ENCODE assay signal across 12 mouse cellular contexts in genomic region chr7:30393631-30394030, GRCm38 (mm10). TPM values are rescaled to one million over a fixed set of nuclear protein-coding genes. Genes with fewer than 3 reads are reported as not detected.
A peak's percentile ranks its signal among the peaks of the same experiment; 100 is the strongest.
DNase-seq lines count a peak whose midpoint lies in the region; ATAC-seq and TF ChIP-seq lines count a peak whose summit lies in the region.
"Had no signal": no experiment of that assay in that cellular context is flagged by ENCODE, and none has a peak within 500 bp of the region (broad histone marks: within the 10 kb centered on the region; RNA-seq: fewer than 3 reads in every experiment).

No protein-coding gene starts in this region.

- no peak for ATAC-seq in heart, embryonic 11.5 days (replicated peaks; ENCODE audit: insufficient number of reproducible peaks, low FRiP score, low TSS enrichment)
- no peak for ATAC-seq in lung, embryonic 15.5 days (ENCODE audit: borderline replicate concordance, extremely low read depth, low FRiP score, low TSS enrichment)
- ATAC-seq in intestine, postnatal 0 days: no peak
- ATAC-seq in erythroid progenitor cell, adult 5-6 weeks (replicated peaks; ENCODE audit: low FRiP score, poor library complexity, severe bottlenecking): no peak

- no peak overlapping the region for H3K9ac ChIP-seq in heart, embryonic 11.5 days (ENCODE audit: low read depth, low read length)
- H3K9ac ChIP-seq in lung, embryonic 15.5 days: no peak overlapping the region
- H3K9ac ChIP-seq in intestine, postnatal 0 days (ENCODE audit: low read depth, low read length): no peak overlapping the region
- H3K9ac ChIP-seq: neural tube, embryonic 15.5 days had no signal

- TF ChIP-seq CTCF in intestine, postnatal 0 days (IDR thresholded peaks at IDR 0.05; ENCODE audit: low read depth): no peak

- H3K36me3 ChIP-seq in heart, embryonic 11.5 days (ENCODE audit: control insufficient read depth, insufficient read depth, low read length): no peaks in the 10 kb centered on the region
- no peaks in the 10 kb centered on the region for H3K36me3 ChIP-seq in lung, embryonic 15.5 days
- H3K36me3 ChIP-seq in intestine, postnatal 0 days (ENCODE audit: control insufficient read depth, insufficient read depth): no peaks in the 10 kb centered on the region
- H3K36me3 ChIP-seq: neural tube, embryonic 15.5 days had no signal

- no peak overlapping the region for H3K4me2 ChIP-seq in heart, embryonic 11.5 days
- no peak overlapping the region for H3K4me2 ChIP-seq in lung, embryonic 15.5 days
- H3K4me2 ChIP-seq in intestine, postnatal 0 days (replicated peaks; ENCODE audit: low read depth): no peak overlapping the region
- H3K4me2 ChIP-seq: neural tube, embryonic 15.5 days had no signal

- H3K27ac ChIP-seq in heart, embryonic 11.5 days (ENCODE audit: low read depth, low read length): peak overlapping the region; percentile 83
- 0 out of 2 replicates have a peak overlapping the region, but pooled peaks have one; percentile 56 for H3K27ac ChIP-seq in lung, embryonic 15.5 days
- peak overlapping the region; percentile 15; the same call in 1 of the 2 replicates for H3K27ac ChIP-seq in intestine, postnatal 0 days (ENCODE audit: low read depth, low read length)
- H3K27ac ChIP-seq: neural tube, embryonic 15.5 days had no signal

- no peaks in the 10 kb centered on the region for H3K9me3 ChIP-seq in heart, embryonic 11.5 days (replicated peaks; ENCODE audit: control insufficient read depth, low read length)
- H3K9me3 ChIP-seq in lung, embryonic 15.5 days: no peaks in the 10 kb centered on the region
- H3K9me3 ChIP-seq in intestine, postnatal 0 days (ENCODE audit: control insufficient read depth): no peaks in the 10 kb centered on the region
- H3K9me3 ChIP-seq: neural tube, embryonic 15.5 days had no signal

- no peak for DNase-seq in heart, adult 11 months
- DNase-seq in lung, adult 18-20 months: no peak
- DNase-seq in thymus, postnatal 10 days (ENCODE audit: low spot score in 2 of 2): peak; percentile 19 to 45
- DNase-seq in adrenal gland, adult 2 months: no peak
- DNase-seq: cerebellum, adult 9-10 months had no signal

- H3K4me1 ChIP-seq in heart, embryonic 11.5 days (ENCODE audit: control insufficient read depth, insufficient read depth, low read length): no peaks in the 10 kb centered on the region
- H3K4me1 ChIP-seq in lung, embryonic 15.5 days: no peaks in the 10 kb centered on the region
- H3K4me1 ChIP-seq in intestine, postnatal 0 days (replicated peaks; ENCODE audit: control insufficient read depth, insufficient read depth, low read length): no peaks in the 10 kb centered on the region
- H3K4me1 ChIP-seq: neural tube, embryonic 15.5 days had no signal

- H3K27me3 ChIP-seq in heart, embryonic 11.5 days (ENCODE audit: control insufficient read depth, insufficient read depth, low read length): no peaks in the 10 kb centered on the region
- no peaks in the 10 kb centered on the region for H3K27me3 ChIP-seq in lung, embryonic 15.5 days
- H3K27me3 ChIP-seq in intestine, postnatal 0 days (replicated peaks; ENCODE audit: control insufficient read depth, insufficient read depth, low read length): no peaks in the 10 kb centered on the region
- H3K27me3 ChIP-seq: neural tube, embryonic 15.5 days had no signal

- H3K4me3 ChIP-seq in heart, embryonic 11.5 days (ENCODE audit: low read depth, low read length): no peak overlapping the region
- no peak overlapping the region for H3K4me3 ChIP-seq in lung, embryonic 15.5 days
- no peak overlapping the region for H3K4me3 ChIP-seq in intestine, postnatal 0 days (ENCODE audit: low read depth, low read length)
- H3K4me3 ChIP-seq: erythroblast, embryonic 14.5 days; neural tube, embryonic 15.5 days had no signal

- WGBS in heart, embryonic 11.5 days (ENCODE audit: insufficient replicate concordance): 83% methylated on average over 4 of the region's 4 CpGs
- 79% methylated on average over 4 of the region's 4 CpGs for WGBS in lung, embryonic 15.5 days
- 88% methylated on average over 4 of the region's 4 CpGs for WGBS in intestine, postnatal 0 days

RNA-seq across cellular contexts. Expression of gene Tyrobp, which starts 19.9 kb away (rescaled TPM):
- 8.9 and 9.2 TPM in 2 replicates for polyA plus RNA-seq in heart, embryonic 11.5 days (2014; fragmentation: Nextera tagmentation; extraction: Ambion mirVana)
- 50.8 and 56.1 TPM in 2 replicates for polyA plus RNA-seq in lung, embryonic 15.5 days (2015; fragmentation: Nextera tagmentation; extraction: Ambion mirVana)
- polyA plus RNA-seq in intestine, postnatal 0 days (2015; fragmentation: Nextera tagmentation; extraction: Ambion mirVana): 60.0 and 63.6 TPM in 2 replicates
- total RNA-seq in adrenal gland, adult 2 months (2021): 10 to 100 TPM; 34.7 to 41.9 TPM
- 73.3 and 87.9 TPM in 2 replicates for polyA plus RNA-seq in adrenal gland, adult 2 months (2012; rRNA removed)
- total RNA-seq in erythroid progenitor cell, adult 5-6 weeks (2015; ENCODE audit: low replicate concordance): 243 and 282 TPM in 2 replicates
- total RNA-seq in erythroid progenitor cell, adult 5-6 weeks (2017; ENCODE audit: low replicate concordance): 60.1 and 77.1 TPM in 2 replicates

RNA-seq across cellular contexts. Expression of gene Hcst, which starts 26.0 kb away (rescaled TPM):
- polyA plus RNA-seq in heart, embryonic 11.5 days (2014; fragmentation: Nextera tagmentation; extraction: Ambion mirVana): 0.53 and 0.99 TPM in 2 replicates
- 0.70 and 2.3 TPM in 2 replicates for polyA plus RNA-seq in lung, embryonic 15.5 days (2015; fragmentation: Nextera tagmentation; extraction: Ambion mirVana)
- 4.0 and 5.9 TPM in 2 replicates for polyA plus RNA-seq in intestine, postnatal 0 days (2015; fragmentation: Nextera tagmentation; extraction: Ambion mirVana)
- 1 to 10 TPM; 1.2 to 2.0 TPM for total RNA-seq in adrenal gland, adult 2 months (2021)
- 6.3 and 7.9 TPM in 2 replicates for polyA plus RNA-seq in adrenal gland, adult 2 months (2012; rRNA removed)
- 3.6 and 18.0 TPM in 2 replicates for total RNA-seq in erythroid progenitor cell, adult 5-6 weeks (2015; ENCODE audit: low replicate concordance)
- 4.1 TPM in 1 of 2 replicates, not detected in the other for total RNA-seq in erythroid progenitor cell, adult 5-6 weeks (2017; ENCODE audit: low replicate concordance)
- total RNA-seq: heart, postnatal 36 days had no signal
- polyA plus RNA-seq: erythroblast, embryonic 14.5 days had no signal

RNA-seq across cellular contexts. Expression of gene Nfkbid, which starts 27.9 kb away (rescaled TPM):
- 1.0 and 1.4 TPM in 2 replicates for polyA plus RNA-seq in heart, embryonic 11.5 days (2014; fragmentation: Nextera tagmentation; extraction: Ambion mirVana)
- 1.5 and 2.1 TPM in 2 replicates for polyA plus RNA-seq in lung, embryonic 15.5 days (2015; fragmentation: Nextera tagmentation; extraction: Ambion mirVana)
- 1.2 and 1.3 TPM in 2 replicates for polyA plus RNA-seq in intestine, postnatal 0 days (2015; fragmentation: Nextera tagmentation; extraction: Ambion mirVana)
- 1 to 10 TPM; 1.1 to 1.3 TPM for total RNA-seq in adrenal gland, adult 2 months (2021)
- 3.7 and 4.1 TPM in 2 replicates for polyA plus RNA-seq in adrenal gland, adult 2 months (2012; rRNA removed)
- total RNA-seq in erythroid progenitor cell, adult 5-6 weeks (2015; ENCODE audit: low replicate concordance): 7.2 and 20.1 TPM in 2 replicates
- total RNA-seq in erythroid progenitor cell, adult 5-6 weeks (2017; ENCODE audit: low replicate concordance): 2.6 and 4.1 TPM in 2 replicates

RNA-seq across cellular contexts. Expression of gene Lrfn3, which starts 31.1 kb away (rescaled TPM):
- 1.4 and 1.5 TPM in 2 replicates for polyA plus RNA-seq in heart, embryonic 11.5 days (2014; fragmentation: Nextera tagmentation; extraction: Ambion mirVana)
- 4.2 TPM in 2 replicates for polyA plus RNA-seq in lung, embryonic 15.5 days (2015; fragmentation: Nextera tagmentation; extraction: Ambion mirVana)
- polyA plus RNA-seq in intestine, postnatal 0 days (2015; fragmentation: Nextera tagmentation; extraction: Ambion mirVana): 1.1 and 1.8 TPM in 2 replicates
- 10 to 100 TPM in 1 of 2 experiments, 1 to 10 TPM in 1; 8.2 to 11.9 TPM for total RNA-seq in adrenal gland, adult 2 months (2021)
- polyA plus RNA-seq in adrenal gland, adult 2 months (2012; rRNA removed): 32.9 and 37.6 TPM in 2 replicates
- not detected in 2 replicates for total RNA-seq in erythroid progenitor cell, adult 5-6 weeks (2015; ENCODE audit: low replicate concordance)
- not detected in 2 replicates for total RNA-seq in erythroid progenitor cell, adult 5-6 weeks (2017; ENCODE audit: low replicate concordance)

RNA-seq across cellular contexts. Expression of gene Aplp1, which starts 51.7 kb away (rescaled TPM):
- polyA plus RNA-seq in heart, embryonic 11.5 days (2014; fragmentation: Nextera tagmentation; extraction: Ambion mirVana): 34.9 and 37.8 TPM in 2 replicates
- 23.9 and 24.4 TPM in 2 replicates for polyA plus RNA-seq in lung, embryonic 15.5 days (2015; fragmentation: Nextera tagmentation; extraction: Ambion mirVana)
- 28.2 and 30.1 TPM in 2 replicates for polyA plus RNA-seq in intestine, postnatal 0 days (2015; fragmentation: Nextera tagmentation; extraction: Ambion mirVana)
- total RNA-seq in adrenal gland, adult 2 months (2021): 10 to 100 TPM; 22.7 to 43.2 TPM
- polyA plus RNA-seq in adrenal gland, adult 2 months (2012; rRNA removed): 37.7 and 54.1 TPM in 2 replicates
- not detected in 2 replicates for total RNA-seq in erythroid progenitor cell, adult 5-6 weeks (2015; ENCODE audit: low replicate concordance)
- total RNA-seq in erythroid progenitor cell, adult 5-6 weeks (2017; ENCODE audit: low replicate concordance): not detected in 2 replicates

Comparison
In these comparisons a context has a peak if more than half of its experiments do, and no peak if none do; other contexts are left out.
1. H3K27ac ChIP-seq: peak in every context shown above with its lines; median percentile 83 in heart, embryonic 11.5 days; 56 in lung, embryonic 15.5 days; 15 in intestine, postnatal 0 days.
2. DNase-seq: peak in thymus, postnatal 10 days (2 of 2); none in heart, adult 11 months (single experiment), lung, adult 18-20 months (0 of 2) and adrenal gland, adult 2 months (single experiment).